Mouse (Mus musculus) c-Kit-positive CD71-positive TER-119-positive erythroid progenitor cells, embryonic 14.5 days (primary cell): ENCODE measurements around the gene Ddx39b.

Source experiments
- DNase-seq: peaks from one replicate; pipeline ENCODE4 v3.0.0-alpha.2; 2013; ENCODE audit warnings: low spot score

Ddx39b gene

DNA sequence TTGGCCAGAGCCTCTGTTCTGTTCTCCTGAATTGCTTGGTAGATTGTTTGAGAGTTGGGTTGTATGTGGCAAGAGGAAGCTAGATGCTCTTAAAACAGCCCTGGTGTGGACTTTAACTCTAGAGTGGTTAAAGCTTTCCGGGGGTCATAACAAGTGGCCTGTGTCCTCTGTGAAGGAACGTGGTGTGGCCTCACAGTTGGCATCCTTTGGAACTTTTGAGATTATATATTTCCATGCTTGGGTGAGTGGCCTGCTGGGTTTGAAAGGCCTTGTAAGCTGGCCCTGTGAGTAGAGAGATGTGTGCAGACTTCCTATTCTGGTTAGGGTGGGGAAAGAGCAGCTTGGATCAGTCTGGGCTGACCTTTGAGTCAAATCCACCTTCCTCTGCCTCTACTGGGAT, 3.5 kb downstream of the Ddx39b start:
- DNase-seq, result no peak

DNA sequence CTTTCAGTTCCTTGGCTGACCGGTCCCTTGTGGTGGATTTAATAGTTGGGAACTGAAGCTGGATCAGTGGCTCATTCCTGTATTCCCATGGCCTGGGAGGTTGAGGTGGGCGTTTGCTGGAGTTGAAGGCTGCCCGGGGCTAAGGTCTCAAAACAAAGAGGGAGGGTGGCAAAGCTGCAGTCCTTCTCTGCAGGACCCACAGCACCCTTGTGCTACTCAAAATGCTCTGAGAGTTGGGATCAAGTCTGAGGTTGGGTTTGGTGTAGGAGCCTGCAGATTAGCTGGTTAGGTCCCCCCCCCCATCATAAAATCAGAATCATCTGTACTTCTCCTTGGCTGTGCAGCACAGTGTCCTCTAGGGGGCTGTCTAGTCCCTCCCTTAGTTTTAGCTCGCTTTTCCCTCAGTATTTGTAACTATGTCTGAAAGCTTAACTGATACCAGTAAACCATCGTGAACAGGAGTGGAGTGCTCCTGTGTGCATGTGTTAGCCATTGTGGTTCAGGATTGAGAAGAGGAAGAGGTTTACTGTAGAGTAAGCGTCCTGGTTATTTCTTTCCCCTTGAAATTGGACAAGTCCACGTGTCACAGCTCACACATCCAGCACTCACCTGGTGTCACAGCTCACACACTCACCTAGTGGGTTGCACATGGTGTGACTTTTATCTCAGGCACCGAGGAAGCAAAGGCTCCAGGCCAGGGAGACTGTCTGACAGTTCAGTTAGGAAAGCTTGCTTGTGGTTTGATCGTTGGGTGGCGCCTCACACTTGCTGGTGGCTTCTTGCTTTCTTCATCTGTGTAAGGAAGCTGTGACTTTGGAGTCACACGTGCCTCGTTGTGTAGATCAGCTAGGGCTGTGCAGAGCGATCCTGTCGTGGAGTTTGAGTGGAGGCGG, 4.4 kb downstream of the Ddx39b start:
- no peak for DNase-seq

DNA sequence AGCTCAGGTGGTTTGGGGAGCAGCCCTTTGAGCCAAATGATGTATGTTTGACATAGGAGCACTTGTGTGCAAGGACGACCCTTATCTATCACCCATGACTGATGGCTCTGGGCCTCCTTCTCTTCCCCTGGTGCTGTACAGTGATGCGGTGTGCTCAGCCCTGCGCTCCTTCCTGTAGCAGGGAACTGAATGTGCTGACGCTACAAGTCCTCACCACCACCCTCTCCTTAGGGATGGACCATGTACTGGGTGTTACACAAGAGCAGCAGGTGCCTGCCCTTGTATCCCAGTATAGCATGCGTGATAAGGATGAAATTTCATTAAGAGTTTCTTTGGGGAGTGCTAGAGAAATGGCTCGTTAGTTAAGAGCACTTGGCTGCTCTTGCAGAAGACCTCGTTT, 5.6 kb downstream of the Ddx39b start:
- no peak for DNase-seq

DNA sequence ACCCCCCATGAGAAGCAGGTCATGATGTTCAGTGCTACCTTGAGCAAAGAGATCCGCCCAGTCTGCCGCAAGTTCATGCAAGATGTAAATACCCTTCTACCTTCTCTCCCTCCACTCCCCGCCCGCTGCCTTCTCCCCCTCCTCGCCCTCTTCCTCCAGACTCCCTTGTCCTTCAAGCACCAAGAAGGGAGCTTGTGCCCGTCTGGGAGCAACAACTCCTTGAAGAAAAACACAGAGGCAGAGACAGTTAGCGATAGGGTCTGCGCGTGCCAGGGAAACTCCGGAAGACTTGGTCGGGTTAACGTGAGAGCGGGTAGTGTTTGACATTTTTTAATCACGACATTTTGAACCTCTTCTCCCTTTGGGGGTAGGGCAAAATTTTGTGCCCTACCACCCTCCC, 7.4 kb downstream of the Ddx39b start:
- no peak for DNase-seq

DNA sequence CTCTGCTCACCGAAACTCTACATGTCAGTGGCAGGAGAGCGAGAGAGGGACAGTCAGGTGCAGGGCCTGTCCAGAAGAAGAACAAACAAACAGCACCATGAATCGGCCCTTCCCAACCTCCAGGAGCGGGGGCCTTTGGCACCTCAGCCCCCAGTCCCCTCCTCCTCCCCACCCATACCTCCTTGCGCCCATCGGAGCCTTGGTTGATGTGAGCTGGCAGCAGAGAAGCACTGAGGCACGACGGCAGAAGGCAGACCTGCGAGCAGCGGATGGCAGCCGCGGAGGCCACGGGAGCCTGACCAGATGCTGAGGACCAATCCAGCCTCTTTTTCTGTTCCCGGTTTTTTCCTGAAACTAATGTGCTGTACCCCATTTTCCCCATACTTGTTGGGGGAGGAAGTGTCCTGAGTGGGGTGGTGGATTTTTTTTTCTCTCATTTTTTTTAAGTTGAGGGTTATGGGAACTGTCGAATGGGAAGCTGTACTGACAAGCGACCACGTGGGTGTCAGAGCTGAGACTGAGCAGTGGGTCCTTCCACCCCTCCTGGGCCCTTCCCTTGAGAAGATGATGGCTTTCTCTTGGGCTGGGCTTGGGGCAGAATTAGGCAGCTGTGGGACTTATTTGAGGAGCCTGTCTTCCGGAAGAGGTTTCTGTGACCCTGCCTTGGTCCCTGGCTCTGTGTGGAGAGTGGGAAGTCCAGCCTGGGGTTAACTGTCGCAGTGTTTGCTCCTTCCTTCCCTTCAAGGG, 8.1 kb downstream of the Ddx39b start:
- no peak for DNase-seq

DNA sequence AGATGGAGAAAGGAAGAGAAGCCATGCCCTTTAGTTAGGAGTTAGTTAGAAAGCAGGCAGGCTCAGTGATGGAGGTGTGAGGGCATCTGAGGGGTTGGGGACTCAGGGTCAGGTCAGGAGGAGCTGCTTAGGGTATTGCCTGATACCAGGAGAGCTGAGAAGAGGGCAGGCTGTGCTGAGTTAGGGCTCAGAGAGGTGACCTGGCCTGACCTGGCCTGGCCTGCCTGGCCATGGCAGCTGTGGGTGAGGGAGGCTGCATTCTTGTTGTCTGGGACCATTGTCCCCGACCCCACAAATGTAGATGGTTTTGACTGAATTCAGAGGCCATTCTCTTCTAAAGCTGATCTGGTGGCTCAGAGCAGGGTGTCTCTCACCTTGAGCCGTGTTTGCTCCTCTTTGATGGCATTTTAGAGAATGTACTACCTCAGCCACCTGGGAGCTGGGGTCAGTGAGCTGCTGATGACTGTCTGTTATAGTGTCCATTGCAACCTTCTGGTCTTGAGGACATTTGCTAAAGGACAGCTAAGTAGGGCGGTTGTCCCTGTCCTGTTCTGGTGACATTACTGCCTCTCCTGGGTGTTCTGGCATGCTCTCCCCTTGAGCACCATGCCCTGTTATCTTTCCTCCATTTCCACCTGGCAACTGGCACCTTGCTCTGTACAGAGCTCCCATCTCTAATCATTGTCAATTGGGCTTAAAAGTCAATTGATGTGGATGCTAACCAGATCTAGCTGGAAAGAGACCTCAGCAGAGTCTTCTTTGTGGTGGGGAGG, 9.0 kb downstream of the Ddx39b start:
- no peak for DNase-seq

DNA sequence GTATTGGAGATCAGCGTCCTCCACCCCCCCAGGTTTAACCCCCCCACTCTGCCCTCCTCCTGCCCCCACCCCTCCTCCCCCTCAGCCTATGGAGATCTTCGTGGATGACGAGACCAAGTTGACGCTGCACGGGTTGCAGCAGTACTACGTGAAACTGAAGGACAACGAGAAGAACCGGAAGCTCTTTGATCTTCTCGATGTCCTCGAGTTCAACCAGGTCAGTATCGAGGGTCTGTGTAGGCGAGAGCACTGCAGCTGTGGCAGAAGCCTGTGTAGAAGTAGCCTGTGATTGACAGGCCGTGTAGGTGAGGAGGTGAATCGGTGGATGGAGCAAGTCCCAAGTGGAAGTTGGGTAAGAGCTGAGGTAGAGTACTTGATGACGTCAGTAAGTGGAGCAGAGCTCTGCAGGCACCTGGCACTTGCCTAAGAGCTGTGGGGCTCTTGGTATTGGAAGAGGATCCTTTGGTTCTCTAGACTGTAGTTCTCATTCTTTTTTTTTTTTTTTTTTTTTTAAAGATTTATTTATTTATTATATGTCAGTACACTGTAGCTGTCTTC, 9.7 kb downstream of the Ddx39b start:
- DNase-seq, result no peak

DNA sequence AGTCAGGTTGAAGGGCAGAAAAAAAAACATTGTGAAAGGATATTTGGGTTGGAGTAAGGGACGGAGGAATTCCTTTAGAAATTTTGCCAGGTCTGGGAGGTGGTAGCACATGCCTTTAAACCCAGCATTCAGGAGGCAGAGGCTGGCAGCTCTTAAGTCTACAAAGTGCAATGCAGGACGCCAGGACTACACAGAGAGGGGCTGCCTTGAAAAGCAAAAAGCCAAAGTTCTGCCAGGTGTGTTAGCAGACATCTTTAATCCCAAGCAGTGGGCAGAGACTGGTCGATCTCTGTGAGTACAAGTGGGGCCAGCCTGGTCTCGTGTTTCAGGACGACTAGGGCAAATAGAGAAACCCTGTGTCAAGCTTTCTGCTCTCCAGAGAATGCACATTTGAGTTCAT, 10.4 kb downstream of the Ddx39b start:
- DNase-seq, result no peak

DNA sequence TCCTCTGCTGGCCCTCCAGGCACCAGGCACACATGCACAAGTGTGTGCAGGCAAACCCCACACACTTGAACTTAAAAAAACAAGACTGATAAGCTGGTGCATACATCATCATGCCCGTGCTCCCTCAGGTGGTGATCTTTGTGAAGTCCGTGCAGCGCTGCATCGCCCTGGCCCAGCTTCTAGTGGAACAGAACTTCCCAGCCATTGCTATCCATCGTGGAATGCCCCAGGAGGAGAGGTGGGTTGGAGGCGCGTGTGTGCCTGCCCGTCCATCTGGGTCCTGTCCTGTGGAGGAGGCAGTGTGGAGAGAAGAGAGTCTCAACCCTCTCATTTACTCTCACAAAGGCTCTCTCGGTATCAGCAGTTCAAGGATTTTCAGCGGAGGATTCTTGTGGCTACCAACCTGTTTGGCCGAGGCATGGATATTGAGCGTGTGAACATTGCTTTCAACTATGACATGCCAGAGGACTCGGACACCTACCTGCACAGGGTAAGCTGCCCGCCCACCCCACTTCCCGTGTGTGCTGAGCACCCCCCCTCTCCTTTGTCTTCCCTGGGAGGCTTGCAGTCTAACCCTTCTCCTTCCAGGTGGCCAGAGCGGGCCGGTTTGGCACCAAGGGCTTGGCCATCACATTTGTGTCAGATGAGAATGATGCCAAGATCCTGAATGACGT, 11.2 kb downstream of the Ddx39b start:
- no peak for DNase-seq

DNA sequence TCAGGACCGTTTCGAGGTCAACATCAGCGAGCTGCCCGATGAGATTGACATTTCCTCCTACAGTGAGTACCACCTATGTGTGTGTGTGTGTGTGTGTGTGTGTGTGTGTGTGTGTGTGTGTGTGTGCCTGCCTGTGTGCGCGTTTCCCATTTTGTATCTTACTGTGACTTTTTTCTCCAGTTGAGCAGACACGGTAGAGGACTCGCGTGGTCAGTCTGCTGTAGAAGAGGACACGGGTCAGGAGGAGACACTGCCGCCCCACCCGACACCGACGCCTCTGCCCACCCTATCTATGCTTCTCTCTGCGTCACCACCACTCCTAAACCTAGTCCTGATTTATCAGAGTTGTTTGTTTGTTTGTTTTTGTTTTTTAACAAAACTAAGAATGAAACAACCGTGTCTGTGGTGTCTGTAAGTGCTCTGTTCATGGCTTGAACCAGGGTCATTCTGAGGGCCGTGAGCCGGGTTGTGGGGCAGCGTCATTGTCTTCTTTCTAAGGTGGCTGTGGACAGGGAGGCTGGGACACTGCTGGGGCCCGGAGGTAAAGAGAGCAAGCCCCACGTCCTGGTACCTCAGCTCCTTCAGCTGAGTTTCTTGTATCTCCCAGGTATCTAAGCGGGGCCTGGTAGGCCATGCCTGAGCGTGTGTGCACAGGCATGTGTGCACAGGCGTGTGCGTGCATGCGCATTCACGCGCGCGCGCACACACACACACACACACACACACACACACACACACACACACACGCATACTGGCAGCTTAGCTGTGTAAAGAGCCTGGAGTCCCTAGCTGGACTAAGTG, 11.9 kb downstream of the Ddx39b start:
- no peak for DNase-seq

DNA sequence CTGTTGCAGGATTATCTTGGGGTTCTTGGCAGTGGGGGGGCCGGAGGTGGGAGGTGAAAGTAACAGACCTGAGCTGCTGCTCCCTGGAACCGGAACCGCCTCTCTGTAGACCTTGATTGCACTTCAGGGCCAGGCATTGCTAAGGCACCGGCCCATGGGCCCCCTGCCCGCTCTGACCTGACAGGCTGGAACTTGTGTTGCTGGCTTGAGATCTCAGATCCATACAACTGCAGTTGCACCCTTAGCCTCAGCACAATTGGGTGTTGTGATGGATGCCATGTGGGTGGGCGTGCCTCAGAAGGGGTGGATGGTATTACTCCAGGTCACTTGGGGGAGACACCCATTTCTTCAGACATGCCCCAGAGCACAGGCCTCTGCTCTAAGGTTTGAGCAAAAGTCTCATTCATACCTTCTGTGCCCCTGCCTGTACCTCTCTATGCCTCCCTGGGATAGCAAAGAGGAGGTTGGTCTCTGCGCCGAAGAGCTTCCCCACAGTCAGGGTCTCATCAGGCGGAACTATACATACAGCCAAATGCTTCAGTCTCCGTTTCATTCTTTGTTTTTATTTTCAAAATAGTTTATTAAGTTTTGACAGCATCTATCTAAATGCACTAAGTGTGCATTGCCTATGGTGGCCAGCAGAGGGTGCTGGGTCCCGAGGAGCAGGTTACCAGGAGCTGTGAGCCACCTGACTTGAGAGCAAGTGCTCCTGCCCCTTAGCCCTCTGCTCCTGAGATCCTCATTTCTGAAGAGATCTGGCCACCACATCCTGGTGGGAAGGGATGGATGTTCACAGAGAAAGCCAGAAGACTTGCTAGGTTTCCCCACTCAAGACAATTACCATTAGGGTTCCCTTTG, 12.9 kb downstream of the Ddx39b start:
- no peak for DNase-seq

DNA sequence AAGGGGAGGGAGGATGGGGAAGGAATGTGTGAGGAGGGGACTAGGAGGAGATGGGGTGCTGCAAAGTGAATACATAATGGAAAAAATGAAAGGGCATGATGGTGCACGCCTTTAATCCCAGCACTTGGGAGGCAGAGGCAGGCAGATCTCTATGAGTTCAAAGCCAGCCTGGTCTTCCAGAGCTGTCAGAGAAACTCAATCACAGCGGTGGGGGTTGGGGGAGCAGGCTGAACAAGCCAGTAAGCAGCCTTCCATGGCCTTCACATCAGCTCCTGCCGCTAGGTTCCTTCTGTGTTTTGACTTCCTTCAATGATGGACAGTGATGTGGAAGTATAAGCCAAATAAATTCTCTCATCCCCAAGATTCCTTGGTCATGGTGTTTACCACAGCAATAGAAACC, 13.8 kb downstream of the Ddx39b start:
- no peak for DNase-seq

DNA sequence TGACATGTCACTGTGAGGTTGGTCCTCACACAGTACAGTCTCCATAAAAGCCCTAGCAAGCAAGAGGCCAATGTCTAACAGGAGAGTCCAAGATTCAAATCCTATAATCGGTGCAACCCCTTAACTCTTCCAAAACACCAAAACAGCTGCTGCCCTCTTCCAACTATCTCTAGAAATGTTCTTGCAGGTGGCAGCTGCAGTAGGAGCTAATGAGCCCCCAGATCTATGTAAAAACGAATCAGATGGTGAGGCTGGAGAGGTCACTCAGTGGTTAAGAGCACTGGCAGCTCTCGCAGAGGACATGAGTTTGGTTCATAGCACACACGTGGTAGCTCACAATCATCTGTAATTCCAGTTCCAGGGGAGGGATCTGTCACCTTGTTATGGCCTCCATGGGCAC, 14.2 kb downstream of the Ddx39b start:
- DNase-seq, result no peak

DNA sequence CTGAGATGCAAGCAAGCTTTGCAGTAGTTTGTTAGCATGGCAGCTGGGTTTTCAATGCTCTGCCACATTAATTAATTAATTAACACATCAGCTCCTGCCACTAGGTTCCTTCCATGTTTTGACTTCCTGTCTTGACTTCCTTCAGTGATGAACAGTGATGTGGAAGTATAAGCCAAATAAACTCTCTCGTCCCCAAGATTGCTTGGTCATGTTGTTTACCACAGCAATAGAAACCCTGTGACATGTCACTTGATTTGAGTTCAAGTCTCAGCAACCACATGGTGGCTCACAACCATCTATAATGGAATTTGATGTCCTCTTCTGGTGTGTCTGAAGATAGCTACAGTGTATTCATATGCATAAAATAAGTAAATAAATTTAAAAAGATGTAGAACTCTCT, 15.8 kb downstream of the Ddx39b start:
- no peak for DNase-seq

DNA sequence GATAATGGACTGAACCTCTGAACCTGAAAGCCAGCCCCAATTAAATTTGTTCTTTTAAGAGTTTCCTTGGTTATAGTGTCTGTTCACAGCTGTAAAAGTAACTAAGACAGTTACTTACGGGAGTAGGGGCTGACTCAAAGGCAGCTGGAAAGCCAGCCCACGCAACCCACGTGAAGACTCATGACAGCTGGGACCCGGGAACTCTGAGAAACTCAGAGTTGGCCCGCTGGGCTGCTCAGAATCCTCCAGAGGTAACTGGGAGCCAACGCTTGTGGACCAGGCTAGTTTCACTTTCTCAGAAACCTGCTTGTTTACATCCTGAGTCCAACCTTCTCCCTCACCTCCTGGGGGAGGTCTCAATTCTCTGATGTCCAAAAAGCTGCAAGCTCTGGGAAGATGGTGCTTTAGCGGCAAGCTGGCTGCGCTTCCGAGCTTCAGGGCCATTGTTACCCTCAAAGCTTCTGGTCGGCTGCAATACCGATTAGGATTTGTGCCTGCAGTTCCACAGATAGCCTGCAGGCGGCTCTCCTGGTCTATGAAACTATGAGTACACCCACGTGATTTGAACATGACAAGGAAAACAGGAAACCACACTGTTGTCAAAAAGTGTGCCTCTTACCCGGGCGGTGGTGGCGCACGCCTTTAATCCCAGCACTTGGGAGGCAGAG, 16.4 kb downstream of the Ddx39b start:
- DNase-seq, result peak; percentile 95

DNA sequence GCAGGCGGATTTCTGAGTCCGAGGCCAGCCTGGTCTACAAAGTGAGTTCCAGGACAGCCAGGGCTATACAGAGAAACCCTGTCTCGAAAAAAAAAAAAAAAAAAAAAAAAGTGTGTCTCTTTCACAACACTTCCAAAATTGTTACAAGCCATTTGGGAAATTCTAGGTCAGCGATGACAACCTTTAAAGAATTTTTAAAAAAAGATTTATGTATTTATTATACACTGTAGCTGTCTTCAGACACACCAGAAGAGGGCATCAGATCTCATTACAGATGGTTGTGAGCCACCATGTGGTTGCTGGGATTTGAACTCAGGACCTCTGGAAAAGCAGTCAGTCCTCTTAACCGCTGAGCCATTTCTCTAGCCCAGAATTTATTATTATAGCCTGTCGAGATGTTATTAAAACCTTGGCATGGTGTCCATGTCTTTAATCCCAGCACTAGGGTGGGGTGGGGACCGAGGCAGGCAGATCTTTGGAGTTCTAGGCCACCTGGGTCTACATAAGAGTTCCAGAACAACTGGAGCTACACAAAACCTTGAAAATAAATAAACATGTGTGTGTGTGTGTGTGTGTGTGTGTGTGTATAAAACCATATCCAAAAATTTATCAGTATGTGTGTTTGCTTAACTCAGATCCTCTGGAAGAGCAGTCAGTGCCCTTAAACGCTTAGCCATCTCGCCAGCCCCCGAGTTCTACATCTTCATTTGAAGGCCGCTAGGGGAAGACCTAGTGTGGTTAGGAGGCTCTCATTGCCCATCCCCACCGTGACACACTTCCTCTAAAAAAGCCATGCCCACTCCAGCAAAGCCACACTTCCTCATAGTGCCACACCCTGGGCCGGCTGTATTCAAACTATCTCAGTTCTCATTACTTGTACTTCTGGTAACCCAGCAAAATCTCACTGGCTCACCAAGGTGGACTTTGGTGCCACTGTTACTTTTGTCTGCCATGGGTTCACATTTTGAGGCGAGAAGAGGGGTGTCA, 17.2 kb downstream of the Ddx39b start:
- no peak for DNase-seq

DNA sequence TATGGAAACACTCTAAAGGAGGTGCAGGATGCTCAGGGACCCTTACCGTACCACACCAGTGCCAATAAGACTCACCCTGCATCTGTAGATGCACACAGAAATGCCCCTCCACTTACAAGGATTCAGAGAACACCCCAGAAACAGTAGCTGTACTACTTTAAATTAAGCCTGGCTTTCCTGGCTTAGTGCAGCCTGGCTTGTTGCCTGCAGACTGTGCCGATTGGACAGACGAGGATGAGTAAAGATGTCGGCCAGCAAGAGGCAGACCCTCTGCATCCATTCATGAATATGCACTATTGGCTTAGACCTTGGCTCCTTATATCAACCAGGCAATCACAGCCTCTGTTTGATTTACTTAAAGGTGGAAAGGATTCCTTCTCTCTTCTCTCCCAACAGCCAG, 18.1 kb downstream of the Ddx39b start:
- DNase-seq, result no peak

DNA sequence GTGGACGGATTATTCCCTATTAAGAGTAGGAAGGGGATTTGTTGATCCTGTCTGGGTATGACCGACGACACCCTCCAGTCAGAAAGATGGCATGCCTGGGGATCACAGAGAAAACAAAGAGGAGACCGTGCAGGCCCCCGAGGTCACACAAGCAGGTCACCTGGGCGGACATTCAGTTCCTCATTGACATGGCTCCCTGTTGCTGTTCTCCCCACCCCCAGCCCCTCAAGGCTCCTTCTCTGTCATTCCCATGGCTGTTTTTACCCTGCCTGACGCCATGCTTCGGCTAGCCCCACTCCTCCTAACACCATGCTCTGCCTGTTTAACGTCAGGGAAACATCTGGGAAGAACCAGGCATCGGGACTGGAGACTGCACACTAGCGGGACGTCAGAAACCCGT, 20.1 kb downstream of the Ddx39b start:
- no peak for DNase-seq
